Mouse (Mus musculus) c-Kit-positive CD71-negative TER-119-negative erythroid progenitor cells, embryonic 14.5 days (primary cell): ENCODE measurements around the gene Shisal2b.
"Not testable (repeated sequence)": the region's sequence is repeated elsewhere in the genome, so short reads cannot be mapped to it uniquely, and the experiment has no call there.

Source experiments
- DNase-seq: peaks from one replicate; pipeline ENCODE4 v3.0.0-alpha.2; 2013; ENCODE audit warnings: low read depth

Shisal2b gene

GRCm38 (mm10) chr13:104863127-104863979 is at the start of gene Shisal2b:
Gene Shisal2b, minus strand, starts transcription at chr13:104863893.
- DNase-seq: peak; percentile 24

GRCm38 (mm10) chr13:104911626-104912025 is 47.9 kb upstream of the Shisal2b start:
- DNase-seq: not testable (repeated sequence)

GRCm38 (mm10) chr13:104911006-104911405 is 47.3 kb upstream of the Shisal2b start:
- DNase-seq: not testable (repeated sequence)

- DNase-seq: no peak
Observed at GRCm38 (mm10) chr13:104908691-104909090, 45.0 kb upstream of the Shisal2b start.

GRCm38 (mm10) chr13:104894771-104895170 is 31.1 kb upstream of the Shisal2b start:
- DNase-seq: no peak

- no peak for DNase-seq
Observed at GRCm38 (mm10) chr13:104892337-104892736, 28.6 kb upstream of the Shisal2b start.

- no peak for DNase-seq
Observed at GRCm38 (mm10) chr13:104886308-104887032, 22.8 kb upstream of the Shisal2b start.

GRCm38 (mm10) chr13:104883566-104884249 is 20.0 kb upstream of the Shisal2b start:
- no peak for DNase-seq

- no peak for DNase-seq
Observed at GRCm38 (mm10) chr13:104878508-104878907, 14.8 kb upstream of the Shisal2b start.

- DNase-seq: no peak
Observed at GRCm38 (mm10) chr13:104869907-104870306, 6.2 kb upstream of the Shisal2b start.

GRCm38 (mm10) chr13:104866726-104867125 is 3.0 kb upstream of the Shisal2b start:
- no peak for DNase-seq

- DNase-seq: no peak
Observed at GRCm38 (mm10) chr13:104853645-104854044, 10.0 kb downstream of the Shisal2b start.

GRCm38 (mm10) chr13:104843295-104844089 is 20.2 kb downstream of the Shisal2b start:
- DNase-seq: no peak

GRCm38 (mm10) chr13:104841937-104842336 is 21.8 kb downstream of the Shisal2b start:
- DNase-seq: no peak

GRCm38 (mm10) chr13:104837628-104838027 is 26.1 kb downstream of the Shisal2b start:
- DNase-seq: no peak

GRCm38 (mm10) chr13:104832811-104833210 is 30.9 kb downstream of the Shisal2b start:
- no peak for DNase-seq

GRCm38 (mm10) chr13:104825470-104825869 is 38.2 kb downstream of the Shisal2b start:
- DNase-seq: peak; percentile 28

GRCm38 (mm10) chr13:104822411-104822838 is 41.3 kb downstream of the Shisal2b start:
- DNase-seq: no peak

- DNase-seq: no peak
Observed at GRCm38 (mm10) chr13:104821908-104822307, 41.8 kb downstream of the Shisal2b start.

GRCm38 (mm10) chr13:104821192-104821591 is 42.5 kb downstream of the Shisal2b start:
- DNase-seq: no peak

GRCm38 (mm10) chr13:104817696-104818095 is 46.0 kb downstream of the Shisal2b start:
- peak; percentile 12 for DNase-seq
